Mouse (Mus musculus) ES-E14 (cell line): ENCODE measurements around the gene Nme7. TPM values are rescaled to one million over a fixed set of nuclear protein-coding genes. Genes with fewer than 3 reads are reported as not detected.

Experiments
- DNase-seq: peaks from one replicate; pipeline ENCODE4 v3.0.0-alpha.2; 2013; ENCODE audit warnings: low read depth, low spot score
- H3K27ac ChIP-seq: 2 replicates; pipeline ENCODE4 v1.5.1; 2012; ENCODE audit warnings: low read depth, mild to moderate bottlenecking, low read length, moderate library complexity, mixed read lengths; ENCODE audit not compliant: poor library complexity, insufficient read depth, severe bottlenecking
- H3K36me3 ChIP-seq: 2 replicates; pipeline ENCODE4 v1.6.1; 2012; ENCODE audit warnings: mild to moderate bottlenecking, low read length, moderate library complexity, mixed read lengths; ENCODE audit not compliant: control insufficient read depth, poor library complexity, insufficient read depth, severe bottlenecking
- H3K4me1 ChIP-seq, 2 experiments: fragments of 150-350 bp in 1 of 2; sonication (generic) in 1 of 2; 2 replicates each; pipeline ENCODE4 v1.6.1; 2012; ENCODE audit warnings: low read length in 2 of 2, mild to moderate bottlenecking in 1 of 2, mixed read lengths in 1 of 2; ENCODE audit not compliant: control insufficient read depth in 2 of 2, insufficient read depth in 2 of 2, poor library complexity in 1 of 2
- H3K4me3 ChIP-seq, 2 experiments: fragments of 150-350 bp in 1 of 2; sonication (generic) in 1 of 2; 2 replicates each; pipeline ENCODE4 v1.5.1; 2012; ENCODE audit warnings: low read length in 2 of 2, low read depth in 1 of 2, mild to moderate bottlenecking in 1 of 2, mixed read lengths in 1 of 2; ENCODE audit not compliant: insufficient read depth in 1 of 2, poor library complexity in 1 of 2, severe bottlenecking in 1 of 2
- H3K9ac ChIP-seq: 2 replicates; pipeline ENCODE4 v1.6.1; 2012; ENCODE audit warnings: low read depth, mild to moderate bottlenecking, low read length, mixed read lengths; ENCODE audit not compliant: poor library complexity, insufficient read depth, severe bottlenecking
- H3K9me3 ChIP-seq: fragments of 150-350 bp; sonication (generic); 2 replicates; pipeline ENCODE4 v1.6.1; 2012; ENCODE audit warnings: low read depth, mild to moderate bottlenecking, low read length; ENCODE audit not compliant: control insufficient read depth, insufficient read depth
- CHD2 ChIP-seq: IDR thresholded peaks from 2 replicates; pipeline ENCODE4 v1.6.1; 2014; ENCODE audit warnings: mild to moderate bottlenecking, low read depth, low read length, inconsistent platforms
- HCFC1 ChIP-seq: IDR thresholded peaks from 2 replicates; pipeline ENCODE4 v1.6.1; 2012; ENCODE audit warnings: low read length, inconsistent platforms, borderline replicate concordance; ENCODE audit not compliant: insufficient read depth
- MAFK ChIP-seq: IDR thresholded peaks from 2 replicates; pipeline ENCODE4 v1.6.1; 2014; ENCODE audit warnings: mild to moderate bottlenecking, low read depth, low read length, inconsistent platforms; ENCODE audit not compliant: insufficient read depth
- ZC3H11A ChIP-seq: IDR thresholded peaks from 2 replicates; pipeline ENCODE4 v1.6.1; 2012; ENCODE audit warnings: low read depth, mild to moderate bottlenecking, inconsistent platforms, low read length, borderline replicate concordance
- ZNF384 ChIP-seq: IDR thresholded peaks from 2 replicates; pipeline ENCODE4 v1.6.1; 2012; ENCODE audit warnings: low read depth, low read length, inconsistent platforms
- in situ Hi-C, 2 experiments: fragments of 600-800 bp; cut with MboI; formaldehyde crosslinking; loops; one replicate each; pipeline ENCODE4 v1.15.1; 2025; ENCODE audit warnings: low sequenced_read_pairs in 2 of 2, inconsistent platforms in 1 of 2; ENCODE audit not compliant: unreplicated experiment in 2 of 2
- total RNA-seq: library from RNA; depleted of rRNA; stranded (reverse); fragments of 300-350 nt; gene quantifications from 2 replicates; pipeline ENCODE4 v1.2.3, GENCODE M21; 2012

Nme7 gene
- total RNA-seq, 1 experiment, result 32.8 TPM

DNA sequence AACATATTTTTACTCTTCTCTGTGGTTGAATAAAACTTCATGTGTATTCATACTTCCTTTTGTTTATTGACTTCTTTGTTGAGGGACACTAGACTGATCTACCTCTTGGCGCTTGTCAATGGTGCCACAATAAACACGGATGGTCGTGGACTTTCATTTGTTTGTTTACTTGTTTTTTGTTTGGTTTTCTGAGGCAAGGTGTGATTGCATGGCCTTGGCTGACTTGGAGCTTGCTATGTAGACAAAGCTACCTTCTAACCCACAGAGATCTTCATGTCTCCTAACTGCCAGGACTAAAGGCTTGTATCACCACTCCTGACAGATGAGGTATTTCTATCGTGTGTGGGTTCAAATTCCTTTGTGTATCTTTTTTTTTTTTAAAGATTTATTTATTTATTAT lies 20.3 kb downstream of the Nme7 start:
- no peak for TF ChIP-seq CHD2
- no peak for TF ChIP-seq HCFC1
- no peak for TF ChIP-seq MAFK
- no peak for TF ChIP-seq ZC3H11A
- TF ChIP-seq ZNF384, result no peak
- H3K27ac ChIP-seq, result no peak overlapping the region
- in situ Hi-C loops, result no loop called here
- H3K36me3 ChIP-seq, result no peaks in the 10 kb centered on the region; the same call in 1 of the 2 replicates
- H3K4me3 ChIP-seq, result no peak overlapping the region
- no peak for DNase-seq
- peaks cover 0 to 8% of the 10 kb centered on the region in 2 experiments; a peak in 1 of 4 replicates for H3K4me1 ChIP-seq
- no peak overlapping the region for H3K9ac ChIP-seq
- H3K9me3 ChIP-seq, result no peaks in the 10 kb centered on the region

- Histone ChIP-seq H3K9me3 (no peaks in the 10 kb centered on the region), H3K27ac (no peak overlapping the region), H3K4me3 (no peak overlapping the region), H3K36me3 (no peaks in the 10 kb centered on the region; the same call in 1 of the 2 replicates), H3K9ac (no peak overlapping the region), H3K4me1 (0 out of 4 replicates have a peak, but pooled peaks cover 0 to 3% of the 10 kb centered on the region in 2 experiments)
- TF ChIP-seq MAFK (no peak), HCFC1 (no peak), ZNF384 (no peak), CHD2 (no peak), ZC3H11A (no peak)
- in situ Hi-C loops, result no loop called here
- no peak for DNase-seq
Measured at GRCm38 (mm10) chr1:164324878-164325277, 21.0 kb downstream of the Nme7 start.

GRCm38 (mm10) chr1:164326600-164327155 lies 22.8 kb downstream of the Nme7 start:
- peaks cover 2% of the 10 kb centered on the region; the same call in 1 of the 2 replicates for H3K36me3 ChIP-seq
- H3K27ac ChIP-seq, result no peak overlapping the region
- no peak for DNase-seq
- H3K9me3 ChIP-seq, result no peaks in the 10 kb centered on the region
- TF ChIP-seq CHD2, result no peak
- TF ChIP-seq ZNF384, result no peak
- no peak for TF ChIP-seq MAFK
- TF ChIP-seq ZC3H11A, result no peak
- TF ChIP-seq HCFC1, result no peak
- in situ Hi-C loops, result no loop called here
- H3K4me1 ChIP-seq, result 0 out of 4 replicates have a peak, but pooled peaks cover 0 to 2% of the 10 kb centered on the region in 2 experiments
- H3K4me3 ChIP-seq, result no peak overlapping the region
- no peak overlapping the region for H3K9ac ChIP-seq

DNA sequence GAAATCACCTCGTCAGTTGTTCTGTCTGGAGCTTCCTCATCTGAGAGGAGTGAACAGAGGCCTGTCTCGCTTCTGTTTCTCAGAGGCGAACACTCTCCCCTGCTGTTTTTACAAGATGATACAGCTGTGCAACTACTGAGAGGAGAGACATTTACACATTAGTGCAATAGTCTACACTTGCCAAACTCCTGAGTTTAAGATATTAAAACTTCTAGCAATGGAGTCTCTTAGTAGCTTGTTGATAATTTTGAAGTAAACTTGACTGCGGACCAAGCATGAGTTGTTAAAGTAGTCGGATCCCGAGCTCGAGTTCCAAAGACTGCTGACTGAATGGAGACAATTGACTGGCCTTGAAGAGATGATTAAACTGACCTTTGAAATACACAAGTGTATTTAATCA lies 23.8 kb downstream of the Nme7 start:
- Histone ChIP-seq H3K9me3 (no peaks in the 10 kb centered on the region), H3K4me3 (no peak overlapping the region), H3K27ac (no peak overlapping the region), H3K4me1 (0 out of 4 replicates have a peak, but pooled peaks cover 0 to 2% of the 10 kb centered on the region in 2 experiments), H3K36me3 (peaks cover 2% of the 10 kb centered on the region; the same call in 1 of the 2 replicates), H3K9ac (no peak overlapping the region)
- in situ Hi-C loops, result no loop called here
- no peak for DNase-seq
- TF ChIP-seq ZNF384 (no peak), CHD2 (no peak), HCFC1 (no peak), MAFK (no peak), ZC3H11A (no peak)

GRCm38 (mm10) chr1:164332559-164332958 lies 28.6 kb downstream of the Nme7 start:
- no peak for DNase-seq
- H3K9me3 ChIP-seq, result no peaks in the 10 kb centered on the region
- no peak overlapping the region for H3K9ac ChIP-seq
- no peak overlapping the region for H3K27ac ChIP-seq
- TF ChIP-seq HCFC1 (no peak), CHD2 (no peak), ZNF384 (no peak), ZC3H11A (no peak), MAFK (no peak)
- H3K4me1 ChIP-seq, result no peaks in the 10 kb centered on the region
- in situ Hi-C loops, result no loop called here
- no peak overlapping the region for H3K4me3 ChIP-seq
- H3K36me3 ChIP-seq, result peaks cover 2% of the 10 kb centered on the region; the same call in 1 of the 2 replicates
